Mouse (Mus musculus) stomach, embryonic 14.5 days (tissue): ENCODE data around the gene Osgepl1. TPM values are rescaled to one million over a fixed set of nuclear protein-coding genes. Genes with fewer than 3 reads are reported as not detected.
"Not testable (repeated sequence)": the region's sequence is repeated elsewhere in the genome, so short reads cannot be mapped to it uniquely, and the experiment has no call there.

Experiments
- ATAC-seq: fragments of 200-750 bp; cut with Nextera tagmentation; 2 replicates; pipeline ENCODE4 v1.8.0; 2017; ENCODE audit warnings: low read depth, moderate TSS enrichment; ENCODE audit not compliant: insufficient number of reproducible peaks, insufficient read depth, low FRiP score
- H3K27ac ChIP-seq: fragments of 300-500 bp; sonication (generic); 2 replicates; pipeline ENCODE4 v1.5.1; 2014; ENCODE audit warnings: mild to moderate bottlenecking, low read length, moderate library complexity, mixed read lengths
- H3K27me3 ChIP-seq: fragments of 300-500 bp; sonication (generic); 2 replicates; pipeline ENCODE4 v1.6.1; 2014; ENCODE audit warnings: low read length, control low read depth, mixed read lengths; ENCODE audit not compliant: control insufficient read depth, insufficient read depth
- H3K36me3 ChIP-seq: fragments of 300-500 bp; sonication (generic); 2 replicates; pipeline ENCODE4 v1.6.1; 2014; ENCODE audit warnings: mild to moderate bottlenecking, control low read depth, low read length, moderate library complexity, mixed read lengths; ENCODE audit not compliant: control insufficient read depth, insufficient read depth
- H3K4me1 ChIP-seq: fragments of 300-500 bp; sonication (generic); 2 replicates; pipeline ENCODE4 v1.6.1; 2014; ENCODE audit warnings: low read length, control low read depth, mixed read lengths; ENCODE audit not compliant: control insufficient read depth, insufficient read depth
- H3K4me2 ChIP-seq: fragments of 300-500 bp; sonication (generic); replicated peaks from 2 replicates; pipeline ENCODE4 v1.6.1; 2014; ENCODE audit warnings: low read depth, low read length, control low read depth
- H3K4me3 ChIP-seq: fragments of 300-500 bp; sonication (generic); 2 replicates; pipeline ENCODE4 v1.5.1; 2014; ENCODE audit warnings: low read depth, low read length, control low read depth
- H3K9ac ChIP-seq: fragments of 300-500 bp; sonication (generic); replicated peaks from 2 replicates; pipeline ENCODE4 v1.6.1; 2014; ENCODE audit warnings: low read depth, mild to moderate bottlenecking, control low read depth, low read length, moderate library complexity, mixed read lengths
- H3K9me3 ChIP-seq: fragments of 300-500 bp; sonication (generic); 2 replicates; pipeline ENCODE4 v1.6.1; 2016; ENCODE audit warnings: low read depth, low read length, control low read depth; ENCODE audit not compliant: control insufficient read depth
- WGBS: fragments of 180-500 bp; shearing (Covaris S2); extraction: QIAGEN DNeasy Blood & Tissue Kit; methylation state at CpG from one replicate; pipeline ENCODE4 v1.1.7; 2014; 5-methylcytosine and 5-hydroxymethylcytosine counted together
- polyA plus RNA-seq: library from polyadenylated mRNA; unstranded; fragments of >200 nt; fragmentation: Nextera tagmentation; extraction: Ambion mirVana; gene quantifications from 2 replicates; pipeline ENCODE4 v1.2.1, GENCODE M21; 2014

Osgepl1 gene
- polyA plus RNA-seq, result 22.9 and 23.6 TPM in 2 replicates

DNA sequence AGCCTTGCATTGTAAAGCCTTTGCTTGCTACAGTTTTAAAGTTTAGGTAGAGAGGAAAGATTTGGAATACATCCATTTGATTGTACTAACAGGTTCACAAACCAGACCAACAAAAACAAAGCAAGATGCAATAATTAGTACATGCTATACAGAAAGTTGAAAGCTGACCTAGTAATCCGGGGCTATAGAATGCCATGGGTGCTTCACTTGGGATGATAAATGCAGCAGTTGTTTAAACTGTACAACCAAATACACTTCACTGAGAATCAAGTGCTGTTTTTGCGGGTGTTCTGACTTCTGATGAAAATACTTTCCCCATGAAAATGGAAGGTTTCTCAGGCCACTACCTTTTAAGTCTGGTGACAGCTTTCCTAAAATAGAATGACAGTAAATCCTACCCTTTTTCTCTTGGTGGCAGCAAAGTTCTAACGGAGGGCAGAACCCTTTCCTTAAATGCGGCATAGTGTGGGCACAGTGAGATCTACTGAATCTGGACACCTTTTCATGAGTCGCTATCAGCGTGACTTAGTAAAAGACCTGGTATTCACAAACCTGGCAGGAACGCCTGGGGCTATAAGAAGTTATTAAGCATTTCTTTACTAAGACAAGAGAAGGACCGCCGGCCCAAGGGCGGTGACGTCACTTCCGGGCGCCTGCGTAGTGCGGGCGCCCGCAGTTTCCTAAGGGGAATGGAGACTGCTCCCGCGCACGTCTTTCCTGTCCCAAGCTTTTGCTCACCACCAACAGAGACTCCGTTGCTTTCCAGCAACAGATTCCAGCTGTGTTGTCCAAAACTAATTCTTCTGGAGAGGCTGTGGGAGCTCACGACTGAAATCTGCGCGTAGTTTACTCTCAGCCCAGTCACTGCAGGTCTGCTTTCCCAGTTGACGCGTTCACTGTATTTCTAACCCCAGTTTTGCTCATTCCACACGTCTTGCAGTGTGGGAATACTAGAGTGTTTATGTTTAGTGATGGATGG, at the start of gene Osgepl1:
Gene Osgepl1 (plus strand): TSS at position 636 of the 979 bp plus-strand sequence.
- Histone ChIP-seq H3K9ac (peak within 1 kb of the TSS; percentile 65), H3K4me1 (no peaks in the 10 kb centered on the region), H3K27ac (peak within 1 kb of the TSS; percentile 77), H3K9me3 (no peaks in the 10 kb centered on the region), H3K4me3 (peak within 1 kb of the TSS; percentile 44), H3K36me3 (peaks cover 7% of the 10 kb centered on the region), H3K4me2 (peak within 1 kb of the TSS; percentile 42), H3K27me3 (no peaks in the 10 kb centered on the region)
- peak; percentile 97 for ATAC-seq
- WGBS, result 2% methylated on average over 27 of the region's 27 CpGs

DNA sequence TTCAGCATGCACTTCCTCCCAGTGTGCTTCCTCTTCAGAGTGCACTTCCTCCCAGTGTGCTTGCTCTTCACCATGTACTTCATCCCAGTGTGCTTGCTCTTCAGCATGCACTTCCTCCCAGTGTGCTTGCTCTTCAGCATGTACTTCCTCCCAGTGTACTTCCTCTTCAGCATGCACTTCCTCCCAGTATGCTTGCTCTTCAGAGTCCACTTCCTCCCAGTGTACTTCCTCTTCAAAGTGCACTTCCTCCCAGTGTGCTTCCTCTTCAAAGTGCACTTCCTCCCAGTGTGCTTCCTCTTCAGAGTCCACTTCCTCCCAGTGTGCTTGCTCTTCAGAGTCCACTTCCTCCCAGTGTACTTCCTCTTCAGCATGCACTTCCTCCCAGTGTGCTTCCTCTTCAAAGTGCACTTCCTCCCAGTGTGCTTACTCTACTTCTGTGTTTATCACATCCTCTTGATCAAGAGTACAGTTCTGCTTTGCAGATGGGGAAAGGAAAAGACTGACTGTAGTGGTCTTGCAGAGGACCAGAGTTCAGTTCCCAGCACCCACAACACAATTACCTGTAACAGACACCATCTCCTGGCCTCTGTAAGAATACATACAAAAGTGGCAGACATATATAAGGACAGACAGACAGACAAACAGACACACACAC, 48.3 kb upstream of the Osgepl1 start:
- H3K4me3 ChIP-seq, H3K27ac ChIP-seq, ATAC-seq, H3K36me3 ChIP-seq, H3K4me2 ChIP-seq, H3K27me3 ChIP-seq, H3K9me3 ChIP-seq, H3K9ac ChIP-seq, H3K4me1 ChIP-seq: not testable (repeated sequence)

GRCm38 (mm10) chr1:53269901-53270300, 43.5 kb upstream of the Osgepl1 start:
- WGBS, result 85% methylated on average over 3 of the region's 3 CpGs
- H3K4me3 ChIP-seq, result no peak overlapping the region
- H3K27me3 ChIP-seq, result no peaks in the 10 kb centered on the region
- H3K9me3 ChIP-seq, result no peaks in the 10 kb centered on the region
- H3K9ac ChIP-seq, result no peak overlapping the region
- H3K4me1 ChIP-seq, result no peaks in the 10 kb centered on the region
- H3K4me2 ChIP-seq, result no peak overlapping the region
- H3K27ac ChIP-seq, result no peak overlapping the region
- ATAC-seq, result no peak
- no peaks in the 10 kb centered on the region; the same call in 1 of the 2 replicates for H3K36me3 ChIP-seq

GRCm38 (mm10) chr1:53272646-53273045, 40.8 kb upstream of the Osgepl1 start:
- Histone ChIP-seq H3K27ac (no peak overlapping the region), H3K27me3 (no peaks in the 10 kb centered on the region), H3K9ac (no peak overlapping the region), H3K36me3 (no peaks in the 10 kb centered on the region; the same call in 1 of the 2 replicates), H3K4me1 (no peaks in the 10 kb centered on the region), H3K4me3 (no peak overlapping the region), H3K4me2 (no peak overlapping the region), H3K9me3 (no peaks in the 10 kb centered on the region)
- no peak for ATAC-seq

- no peak overlapping the region for H3K4me3 ChIP-seq
- H3K27me3 ChIP-seq, result no peaks in the 10 kb centered on the region
- no peak overlapping the region for H3K9ac ChIP-seq
- no peak overlapping the region for H3K27ac ChIP-seq
- no peak overlapping the region for H3K4me2 ChIP-seq
- no peaks in the 10 kb centered on the region for H3K9me3 ChIP-seq
- H3K36me3 ChIP-seq, result no peaks in the 10 kb centered on the region
- ATAC-seq, result no peak
- WGBS, result 71% methylated on average over 3 of the region's 3 CpGs
- H3K4me1 ChIP-seq, result 0 out of 2 replicates have a peak, but pooled peaks cover 4% of the 10 kb centered on the region
Observed at GRCm38 (mm10) chr1:53291197-53291596, 22.2 kb upstream of the Osgepl1 start.

GRCm38 (mm10) chr1:53296581-53297383, 16.6 kb upstream of the Osgepl1 start, which contains the start of the genes Pms1, Ormdl1 and Gm28778:
Pms1 (minus strand) TSS chr1:53297018.
Ormdl1 (plus strand) TSS chr1:53297095.
Gm28778 (plus strand) TSS chr1:53297111.
- Histone ChIP-seq H3K4me2 (peak within 1 kb of the TSS; percentile 50), H3K27ac (peak within 1 kb of the TSS; percentile 86), H3K27me3 (no peaks in the 10 kb centered on the region), H3K36me3 (no peaks in the 10 kb centered on the region), H3K9me3 (no peaks in the 10 kb centered on the region), H3K4me1 (0 out of 2 replicates have a peak, but pooled peaks cover 4% of the 10 kb centered on the region), H3K4me3 (peak within 1 kb of the TSS; percentile 76), H3K9ac (peak within 1 kb of the TSS; percentile 68)
- under 1% methylated on average over 66 of the region's 66 CpGs for WGBS
- ATAC-seq, result peak; percentile 100

DNA sequence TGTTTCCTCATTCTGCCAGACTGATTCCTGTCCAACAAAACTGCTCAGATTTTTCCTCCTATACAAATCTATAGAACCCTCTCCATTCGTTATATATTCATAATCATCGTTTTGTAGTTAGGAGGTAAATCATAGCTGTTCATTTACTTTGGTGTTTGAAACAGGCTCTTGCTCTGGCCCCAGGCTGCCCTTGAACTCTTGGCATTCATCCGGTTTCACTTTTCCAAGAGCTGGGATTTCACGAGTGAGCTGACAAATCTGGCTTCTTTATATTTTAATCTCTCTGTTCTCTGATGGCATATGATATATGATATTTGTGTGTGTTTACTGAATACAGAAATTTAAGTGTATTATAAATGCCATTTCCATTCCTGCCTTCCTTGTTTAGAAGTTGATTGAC, 12.9 kb upstream of the Osgepl1 start:
- H3K27ac ChIP-seq, result no peak overlapping the region
- WGBS, result 82% methylated on average over 4 of the region's 4 CpGs
- no peaks in the 10 kb centered on the region for H3K27me3 ChIP-seq
- H3K9ac ChIP-seq, result no peak overlapping the region
- no peak for ATAC-seq
- H3K36me3 ChIP-seq, result no peaks in the 10 kb centered on the region
- H3K4me1 ChIP-seq, result 0 out of 2 replicates have a peak, but pooled peaks cover 4% of the 10 kb centered on the region
- no peaks in the 10 kb centered on the region for H3K9me3 ChIP-seq
- no peak overlapping the region for H3K4me2 ChIP-seq
- H3K4me3 ChIP-seq, result no peak overlapping the region
